Mouse (Mus musculus) G1E (cell line): ENCODE results near the gene Vps13d.

Experiments used
- CTCF ChIP-seq: IDR thresholded peaks from 2 replicates; pipeline ENCODE4 v1.5.1; 2012; ENCODE audit warnings: low read depth, low read length, inconsistent platforms, mixed read lengths
- GATA1 ChIP-seq: IDR thresholded peaks from 2 replicates; pipeline ENCODE4 v1.6.1; 2012; ENCODE audit warnings: borderline replicate concordance, low read length, inconsistent platforms, mixed read lengths

DNA sequence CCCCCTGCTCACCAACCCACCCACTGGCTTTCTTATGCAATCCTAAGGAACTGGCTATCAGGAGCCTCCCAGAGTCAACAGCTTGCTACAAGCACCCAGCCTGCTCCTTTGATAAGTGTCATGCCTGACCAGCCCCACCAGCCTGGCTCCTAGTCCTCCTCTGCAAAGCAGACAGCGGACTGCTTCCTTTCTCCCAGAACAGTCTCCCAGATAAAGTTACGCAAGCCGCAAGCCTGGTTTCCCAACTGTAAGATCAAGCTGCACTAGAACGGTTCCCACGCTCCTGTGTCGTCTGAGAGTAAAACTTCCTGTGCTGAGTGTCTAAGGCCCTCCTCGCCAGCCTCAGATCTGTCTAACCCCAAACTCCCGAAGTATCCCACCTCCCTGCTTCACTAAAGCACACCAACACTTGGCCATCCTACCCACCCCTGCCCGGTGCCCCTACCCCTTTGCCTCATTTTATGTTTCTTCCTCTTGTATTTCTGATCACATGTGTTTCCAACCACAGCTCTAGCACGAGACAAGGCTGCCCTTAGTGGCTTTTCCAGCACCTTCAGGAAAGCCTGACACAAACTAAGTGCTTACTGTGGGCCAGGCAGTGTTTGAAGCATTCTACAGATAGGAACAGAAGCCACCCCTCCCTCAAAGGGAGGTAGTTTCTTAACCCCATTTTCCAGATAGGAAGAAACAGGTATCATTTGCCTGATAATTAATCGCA, 5.3 kb upstream of the Vps13d start:
- TF ChIP-seq CTCF: no peak
- no peak for TF ChIP-seq GATA1
